Mouse (Mus musculus) gonadal fat pad, adult 2 months (tissue): ENCODE measurements around the gene 1810010H24Rik. TPM values are rescaled to one million over a fixed set of nuclear protein-coding genes. Genes with fewer than 3 reads are reported as not detected.
"Not testable (repeated sequence)": the region's sequence is repeated elsewhere in the genome, so short reads cannot be mapped to it uniquely, and the experiment has no call there.

ENCODE experiments used
- DNase-seq: peaks from one replicate; pipeline ENCODE4 v3.0.0-alpha.2; 2012; ENCODE audit warnings: low read depth
- polyA plus RNA-seq: library from polyadenylated mRNA; depleted of rRNA; stranded (reverse); fragments of >200 nt; gene quantifications from 2 replicates; pipeline ENCODE4 v1.2.3, GENCODE M21; 2012

1810010H24Rik gene
- polyA plus RNA-seq, 1 experiment, result 4.5 TPM

GRCm38 (mm10) chr11:107012324-107013017, 13.0 kb upstream of the 1810010H24Rik start:
- no peak for DNase-seq

DNA sequence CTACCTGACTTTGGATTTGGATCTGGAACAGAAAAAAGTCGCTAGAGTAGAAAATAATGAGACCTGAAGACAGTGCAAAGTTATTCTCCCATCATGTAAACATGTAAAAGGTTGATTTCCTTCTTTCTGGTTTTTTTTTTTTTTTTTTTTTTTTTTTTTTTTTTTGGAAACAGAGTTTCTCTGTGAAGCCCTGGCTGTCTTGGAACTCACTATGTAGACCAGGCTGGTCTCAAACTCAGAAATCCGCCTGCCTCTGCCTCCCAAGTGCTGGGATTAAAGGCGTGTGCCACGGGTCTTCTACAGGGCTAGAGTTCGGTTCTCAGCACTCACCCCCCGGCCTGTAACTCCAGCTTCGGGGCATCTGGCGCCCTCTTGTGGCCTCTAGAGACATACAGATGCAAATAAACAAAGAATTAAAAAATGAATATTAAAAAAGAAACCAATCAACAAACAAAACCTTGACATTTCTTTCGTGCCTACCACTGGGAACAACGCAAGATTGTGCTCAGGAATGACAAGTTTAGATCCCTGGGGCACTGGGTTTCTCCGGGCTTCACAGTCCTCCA, 11.4 kb upstream of the 1810010H24Rik start:
- DNase-seq, result no peak

GRCm38 (mm10) chr11:107014597-107015309, 10.7 kb upstream of the 1810010H24Rik start:
- DNase-seq, result no peak

- DNase-seq, result not testable (repeated sequence)
Measured at GRCm38 (mm10) chr11:107015535-107016187, 9.8 kb upstream of the 1810010H24Rik start.

GRCm38 (mm10) chr11:107016893-107017292, 8.6 kb upstream of the 1810010H24Rik start:
- DNase-seq, result no peak

DNA sequence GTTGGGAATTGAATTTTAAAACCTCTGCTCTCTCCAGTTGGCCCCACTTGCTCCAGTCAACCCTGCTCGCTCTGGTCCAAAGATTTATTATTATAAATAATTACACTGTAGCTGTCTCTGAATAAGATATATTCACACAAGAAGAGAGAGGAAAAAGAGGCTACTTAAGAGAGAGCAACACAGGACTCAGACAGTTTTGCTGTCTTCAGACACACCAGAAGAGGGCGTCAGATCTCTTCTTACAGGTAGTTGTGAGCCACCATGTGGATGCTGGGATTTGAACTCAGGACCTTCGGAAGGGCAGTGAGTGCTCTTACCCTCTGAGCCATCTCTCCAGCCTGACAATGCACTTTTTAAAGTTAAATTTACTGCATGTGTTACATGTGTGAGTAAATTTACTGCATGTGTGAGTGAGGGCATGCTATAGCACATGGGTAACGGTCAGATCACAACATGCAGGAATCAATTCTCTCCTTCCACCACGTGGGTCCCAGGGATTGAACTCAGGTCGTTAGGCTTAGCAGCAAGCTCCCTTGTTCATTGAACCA, 8.1 kb upstream of the 1810010H24Rik start:
- no peak for DNase-seq

DNA sequence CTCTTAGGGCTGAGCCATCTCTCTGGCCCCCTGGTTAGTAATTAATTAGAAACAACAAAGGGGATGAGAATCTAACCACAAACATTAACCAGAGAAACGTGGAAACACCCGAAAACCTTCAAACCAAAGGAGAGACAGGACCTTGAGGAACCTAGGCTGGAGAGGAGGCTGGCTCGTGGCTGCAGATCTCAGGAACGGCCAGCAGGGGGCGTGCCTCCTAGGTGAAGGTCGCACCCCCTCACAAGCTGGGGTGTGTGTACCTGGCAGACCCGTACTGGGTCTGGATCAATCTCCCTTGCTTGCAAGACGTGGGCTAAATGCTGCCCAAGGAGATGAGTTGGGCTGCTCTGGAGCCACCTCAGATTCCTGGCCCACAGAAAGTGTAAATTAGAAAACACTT, 6.9 kb upstream of the 1810010H24Rik start:
- no peak for DNase-seq

DNA sequence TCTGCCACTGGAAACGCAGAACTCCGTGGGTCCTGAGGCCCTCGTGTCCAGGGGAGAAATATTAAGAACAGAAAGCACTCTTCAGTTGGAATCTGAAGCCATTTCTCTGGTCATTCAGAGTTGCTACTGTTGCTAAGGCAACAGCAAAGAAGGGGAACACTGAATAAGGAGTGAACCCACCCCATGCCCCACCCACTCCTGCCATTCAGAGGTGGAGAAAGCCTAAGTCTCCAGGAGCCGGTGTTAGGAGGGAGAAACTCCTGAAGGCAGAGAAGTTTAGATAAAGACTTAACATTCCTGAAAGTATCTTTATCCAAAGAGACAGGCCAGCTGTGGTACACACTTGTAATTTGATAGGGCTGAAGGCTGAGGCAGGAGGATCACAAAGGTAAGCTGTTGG, 6.2 kb upstream of the 1810010H24Rik start:
- no peak for DNase-seq

- not testable (repeated sequence) for DNase-seq
Measured at GRCm38 (mm10) chr11:107019722-107020121, 5.8 kb upstream of the 1810010H24Rik start.

DNA sequence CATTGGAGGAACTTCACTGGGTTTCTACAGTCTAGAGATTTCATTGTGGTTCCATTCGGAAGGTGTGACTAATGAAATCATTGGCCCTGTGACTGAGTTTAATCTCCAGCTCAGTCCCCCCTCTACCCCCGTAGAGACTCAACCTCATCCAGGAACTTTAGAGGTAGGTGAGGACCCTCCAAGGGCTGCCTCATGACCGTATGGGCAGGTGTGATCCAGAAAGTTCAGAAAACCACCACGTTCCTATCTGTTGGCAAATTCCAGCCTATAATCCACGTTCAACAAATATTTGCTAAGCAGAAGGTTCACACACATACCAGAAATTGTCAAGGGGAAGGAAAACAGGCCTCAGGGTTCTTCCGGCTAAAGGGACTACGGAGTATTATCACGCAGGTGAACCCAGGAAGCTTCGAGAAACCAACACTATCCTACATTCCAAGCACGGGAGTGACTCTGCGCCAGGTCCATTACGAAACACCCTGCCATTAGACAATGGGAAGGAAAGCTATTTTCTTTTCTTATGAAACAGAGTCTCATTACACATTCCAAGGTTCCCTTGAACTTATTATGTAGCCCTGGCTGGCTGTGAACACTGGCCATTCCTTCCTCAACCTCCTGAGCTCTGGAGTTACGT, 3.3 kb upstream of the 1810010H24Rik start:
- DNase-seq, result no peak

DNA sequence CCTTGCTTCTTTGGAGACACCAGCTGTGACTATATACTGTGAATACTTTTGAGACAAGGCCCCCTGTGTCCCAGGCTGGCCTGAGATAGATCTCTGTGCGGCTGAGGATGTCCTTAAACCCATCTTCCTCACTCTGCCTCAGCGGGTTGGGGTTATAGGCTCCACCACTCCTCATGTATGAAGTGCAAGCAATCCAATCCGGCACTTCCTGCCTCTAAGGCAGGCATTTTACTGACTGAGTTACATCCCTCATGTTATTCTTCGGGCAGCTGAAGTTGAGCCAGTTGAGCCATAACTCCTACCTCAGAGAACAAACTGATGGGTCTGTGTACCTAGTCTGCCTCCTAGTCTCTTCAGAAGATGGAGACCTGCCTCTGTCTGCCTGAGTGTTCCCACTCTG, 1.1 kb upstream of the 1810010H24Rik start:
- DNase-seq, result no peak

DNA sequence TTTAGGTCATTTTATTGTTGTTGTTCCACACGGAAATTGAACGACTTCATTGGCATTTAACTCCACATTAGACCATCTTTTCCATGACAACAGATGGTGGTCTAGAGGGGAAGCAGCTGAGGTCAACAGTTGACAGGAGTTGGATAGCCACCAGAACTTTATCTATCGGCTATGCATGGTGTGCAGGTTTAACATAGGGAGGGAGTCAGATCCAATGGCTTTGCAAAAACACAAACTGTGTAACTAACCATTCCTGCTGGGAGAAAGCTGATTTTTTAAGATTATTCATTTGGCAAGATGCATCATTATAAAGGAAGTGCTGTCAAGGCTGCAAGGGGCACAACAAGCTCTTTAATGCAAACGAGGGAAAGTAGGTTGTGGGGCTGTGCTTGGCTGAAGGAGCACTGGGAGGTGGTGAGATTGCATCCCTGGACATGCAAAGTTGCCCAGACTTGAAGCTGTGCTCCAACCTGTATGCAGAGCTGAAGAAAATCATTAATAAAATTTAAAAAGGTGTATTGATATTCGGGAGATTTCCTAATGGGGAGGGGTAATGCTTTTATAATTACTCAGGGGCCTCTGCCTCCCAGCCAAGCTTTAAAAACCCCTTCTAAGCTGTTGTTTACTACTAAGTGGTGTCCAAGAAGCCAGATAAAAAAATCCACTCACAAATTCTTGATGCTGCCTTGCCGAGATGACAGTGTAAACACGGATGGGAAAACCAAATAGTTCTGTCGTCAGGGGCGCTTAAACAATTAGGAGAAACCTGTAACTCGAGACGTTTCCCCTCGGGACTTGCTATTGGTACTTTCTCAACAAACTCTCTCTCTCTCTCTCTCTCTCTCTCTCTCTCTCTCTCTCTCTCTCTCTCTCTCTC, 1.3 kb downstream of the 1810010H24Rik start:
- no peak for DNase-seq

DNA sequence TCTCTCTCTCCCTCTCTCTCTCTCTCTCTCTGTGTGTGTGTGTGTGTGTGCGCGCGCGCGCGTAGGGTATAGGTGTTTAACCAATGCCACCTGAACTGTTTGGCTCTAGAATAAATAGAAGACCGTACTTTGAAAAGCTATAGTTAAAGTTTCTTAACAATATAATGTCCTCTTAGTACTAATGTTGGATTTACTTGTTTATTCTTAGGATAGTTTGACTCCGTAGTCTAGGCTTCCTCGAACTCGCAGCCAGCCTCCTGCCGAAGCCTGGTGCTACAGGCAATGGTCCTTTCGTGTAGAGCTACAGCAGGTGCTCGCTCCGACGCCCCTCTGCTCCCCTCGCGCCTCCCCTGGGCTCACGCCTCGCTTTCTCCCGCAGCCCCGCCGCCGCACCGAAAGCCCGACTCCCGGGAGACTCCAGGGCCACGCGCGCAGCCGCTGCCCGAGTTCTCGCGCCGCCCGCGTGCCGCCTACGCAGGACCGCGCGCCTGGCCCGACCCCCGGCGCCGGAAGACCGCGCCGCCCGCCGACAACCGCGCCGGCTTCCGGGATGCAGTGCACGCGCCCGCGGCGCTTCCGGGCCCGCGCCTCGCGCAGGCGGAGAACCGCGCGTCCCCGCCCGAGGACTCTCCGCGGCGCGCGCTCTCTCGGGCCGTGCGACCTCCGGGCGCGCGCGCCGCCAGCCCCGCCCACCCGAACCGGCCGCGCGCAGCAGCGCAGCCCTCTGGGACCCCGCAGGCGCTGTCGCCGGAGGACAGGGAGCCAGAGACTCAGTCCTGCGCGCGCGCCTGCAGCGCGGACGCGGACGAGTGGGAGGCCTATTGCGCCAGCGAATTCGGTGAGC, 2.2 kb downstream of the 1810010H24Rik start:
- DNase-seq, result no peak

DNA sequence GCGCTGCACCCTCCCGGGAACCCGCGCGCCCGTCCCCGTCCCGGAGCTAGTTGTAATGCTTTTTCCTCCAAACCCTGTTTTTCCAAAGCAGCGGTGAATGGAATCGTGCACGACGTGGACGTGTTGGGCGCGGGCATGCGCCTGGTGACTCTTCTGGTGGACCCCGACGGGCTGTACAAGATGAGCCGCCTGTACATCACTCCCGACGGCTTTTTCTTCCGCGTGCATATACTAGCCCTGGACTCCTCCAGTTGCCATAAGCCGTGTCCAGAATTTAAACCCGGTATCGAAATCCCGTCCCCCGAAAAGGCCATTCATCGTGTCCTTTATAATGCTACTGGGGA, 2.8 kb downstream of the 1810010H24Rik start:
- no peak for DNase-seq

DNA sequence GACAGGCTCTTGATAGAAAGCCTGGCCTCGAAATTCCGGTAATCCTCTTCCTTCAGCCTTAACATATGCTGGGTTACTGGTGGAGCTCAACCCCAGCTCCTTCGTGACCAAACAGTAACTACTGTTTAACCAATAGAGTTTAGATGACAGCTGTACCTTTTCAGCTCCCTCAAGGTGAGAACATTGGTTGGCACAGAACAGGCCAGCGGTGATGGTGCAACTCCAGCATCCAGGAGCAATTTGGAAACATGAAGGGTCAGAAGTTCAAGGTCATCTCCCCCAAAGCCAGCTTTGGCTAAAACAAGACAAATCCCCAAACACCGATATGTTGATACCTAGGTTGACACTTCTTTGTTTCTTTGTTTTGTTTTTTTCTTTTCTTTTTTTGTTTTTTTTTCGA, 3.3 kb downstream of the 1810010H24Rik start:
- DNase-seq, result no peak

GRCm38 (mm10) chr11:107029536-107029935, 4.1 kb downstream of the 1810010H24Rik start:
- DNase-seq, result no peak

GRCm38 (mm10) chr11:107031635-107032034, 6.2 kb downstream of the 1810010H24Rik start:
- no peak for DNase-seq

GRCm38 (mm10) chr11:107034085-107034810, 8.8 kb downstream of the 1810010H24Rik start:
- no peak for DNase-seq

DNA sequence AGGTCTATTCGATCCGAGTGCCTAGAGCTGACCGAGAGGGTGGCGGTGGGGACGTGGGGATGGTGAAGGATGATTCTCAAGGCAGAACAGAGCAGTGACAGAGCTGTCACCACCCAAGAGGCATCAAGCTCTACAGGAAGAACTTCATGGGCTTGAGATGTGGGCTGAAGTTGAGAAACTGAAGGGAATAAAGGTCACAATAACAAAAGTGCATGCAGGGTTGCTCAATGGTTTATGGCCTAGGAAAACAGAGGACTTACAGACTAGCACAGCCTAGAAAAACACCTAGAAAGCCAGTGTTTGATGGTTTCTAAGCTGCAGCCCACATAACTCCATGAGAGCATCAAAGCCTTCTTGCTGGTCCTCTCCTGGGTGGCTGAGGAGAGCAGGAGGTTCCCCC, 13.9 kb downstream of the 1810010H24Rik start:
- no peak for DNase-seq
